Mouse (Mus musculus): ENCODE measurements around the gene Gpx2.

GRCm38 (mm10) chr12:76820615-76821014, 25.3 kb upstream of the Gpx2 start:
- TF ChIP-seq POLR2A (IDR thresholded peaks at IDR 0.05; ENCODE audit: low read depth, low read length), result no peak
- no peak for TF ChIP-seq CTCF (IDR thresholded peaks at IDR 0.05; ENCODE audit: extremely low read depth, insufficient read length, insufficient replicate concordance, low read depth, low read length)

Data from small intestine, adult 2 months (tissue).